Mouse (Mus musculus): ENCODE data around the gene Kif6.

Gene Kif6

GRCm38 (mm10) chr17:49894471-49894870 is 279.5 kb downstream of the Kif6 start:
- no peak for DNase-seq (ENCODE audit: low read depth, low spot score)

GRCm38 (mm10) chr17:49898849-49899331 is 284.0 kb downstream of the Kif6 start:
- peak; percentile 72 for DNase-seq (ENCODE audit: low read depth, low spot score)

GRCm38 (mm10) chr17:49902613-49903012 is 287.7 kb downstream of the Kif6 start:
- no peak for DNase-seq (ENCODE audit: low read depth, low spot score)

- no peak for DNase-seq (ENCODE audit: low read depth, low spot score)
Observed at GRCm38 (mm10) chr17:49923429-49923828, 308.5 kb downstream of the Kif6 start.

- no peak for DNase-seq (ENCODE audit: low read depth, low spot score)
Observed at GRCm38 (mm10) chr17:49927611-49928010, 312.7 kb downstream of the Kif6 start.

GRCm38 (mm10) chr17:49933806-49934205 is 318.9 kb downstream of the Kif6 start:
- DNase-seq (ENCODE audit: low read depth, low spot score): no peak

- no peak for DNase-seq (ENCODE audit: low read depth, low spot score)
Observed at GRCm38 (mm10) chr17:49934586-49934985, 319.6 kb downstream of the Kif6 start.

GRCm38 (mm10) chr17:49935602-49936205 is 320.8 kb downstream of the Kif6 start:
- peak; percentile 63 for DNase-seq (ENCODE audit: low read depth, low spot score)

GRCm38 (mm10) chr17:49936214-49936613 is 321.3 kb downstream of the Kif6 start:
- no peak for DNase-seq (ENCODE audit: low read depth, low spot score)

GRCm38 (mm10) chr17:49939146-49939545 is 324.2 kb downstream of the Kif6 start:
- no peak for DNase-seq (ENCODE audit: low read depth, low spot score)

- DNase-seq (ENCODE audit: low read depth, low spot score): no peak
Observed at GRCm38 (mm10) chr17:49942674-49943073, 327.7 kb downstream of the Kif6 start.

GRCm38 (mm10) chr17:49951491-49951855 is 336.5 kb downstream of the Kif6 start:
- peak; percentile 73 for DNase-seq (ENCODE audit: low read depth, low spot score)

- peak; percentile 5 for DNase-seq (ENCODE audit: low read depth, low spot score)
Observed at GRCm38 (mm10) chr17:49951856-49952607, 337.1 kb downstream of the Kif6 start.

- no peak for DNase-seq (ENCODE audit: low read depth, low spot score)
Observed at GRCm38 (mm10) chr17:49959021-49959420, 344.1 kb downstream of the Kif6 start.

Measured in embryo, embryonic 11.5 days (tissue).